Mouse (Mus musculus) C2C12 (cell line): ENCODE data around the gene E2f4. TPM values are rescaled to one million over a fixed set of nuclear protein-coding genes. Genes with fewer than 3 reads are reported as not detected.
A peak's percentile ranks its signal among the peaks of the same experiment; 100 is the strongest.

ENCODE experiments used
- H3K27me3 ChIP-seq: one replicate; pipeline ENCODE4 v1.6.1; 2011; ENCODE audit not compliant: control insufficient read depth, insufficient read depth, insufficient read length
- H3K36me3 ChIP-seq: one replicate; pipeline ENCODE4 v1.6.1; 2011; ENCODE audit not compliant: control insufficient read depth, insufficient read depth
- H3K4me3 ChIP-seq: one replicate; pipeline ENCODE4 v1.5.1; 2011; ENCODE audit warnings: mild to moderate bottlenecking, control low read depth; ENCODE audit not compliant: poor library complexity, insufficient read depth, severe bottlenecking
- H3K79me2 ChIP-seq: one replicate; pipeline ENCODE4 v1.6.1; 2011; ENCODE audit not compliant: control insufficient read depth, insufficient read depth
- H3K79me3 ChIP-seq: one replicate; pipeline ENCODE4 v1.6.1; 2011; ENCODE audit warnings: low read depth, control low read depth
- H3ac ChIP-seq: one replicate; pipeline ENCODE3; 2011; ENCODE audit warnings: low read depth; ENCODE audit not compliant: control insufficient read depth, insufficient read length
- CEBPB ChIP-seq: IDR thresholded peaks from one replicate; pipeline ENCODE4 v1.6.1; 2011; ENCODE audit warnings: low read depth, mild to moderate bottlenecking, control low read depth, moderate library complexity
- CTCF ChIP-seq: IDR thresholded peaks from one replicate; pipeline ENCODE4 v1.5.1; 2011; ENCODE audit not compliant: control insufficient read depth, insufficient read depth, insufficient read length
- FOSL1 ChIP-seq: IDR thresholded peaks from one replicate; pipeline ENCODE4 v1.8.0; 2011; ENCODE audit warnings: mild to moderate bottlenecking, low read length; ENCODE audit not compliant: poor library complexity, insufficient read depth, severe bottlenecking
- MAX ChIP-seq: IDR thresholded peaks from one replicate; pipeline ENCODE4 v1.6.1; 2011; ENCODE audit warnings: mild to moderate bottlenecking, control low read depth
- MYOD1 ChIP-seq: IDR thresholded peaks from one replicate; pipeline ENCODE4 v1.6.1; 2011; ENCODE audit warnings: low read depth; ENCODE audit not compliant: control insufficient read depth, insufficient read length
- MYOG ChIP-seq: IDR thresholded peaks from one replicate; pipeline ENCODE4 v1.6.1; 2011; ENCODE audit not compliant: control insufficient read depth, insufficient read length; ENCODE audit errors: extremely low read depth
- USF1 ChIP-seq: IDR thresholded peaks from one replicate; pipeline ENCODE4 v1.6.1; 2011; ENCODE audit warnings: low read depth, mild to moderate bottlenecking, control low read depth, moderate library complexity
- polyA plus RNA-seq: library from polyadenylated mRNA; unstranded; fragments of >200 nt; fragmentation: generic; extraction: Trizol; gene quantifications from one replicate; pipeline ENCODE4 v1.2.1, GENCODE M21; 2012; ENCODE audit warnings: missing spikeins

E2f4 gene
- polyA plus RNA-seq, 1 experiment, result 59.5 TPM

GRCm38 (mm10) chr8:105325641-105326093, 28.2 kb downstream of the E2f4 start:
- H3K36me3 ChIP-seq, result peaks cover 58% of the 10 kb centered on the region
- TF ChIP-seq USF1, result no peak
- TF ChIP-seq MYOG, result no peak
- no peak for TF ChIP-seq FOSL1
- no peak for TF ChIP-seq CEBPB
- TF ChIP-seq CTCF, result no peak
- no peak for TF ChIP-seq MAX
- TF ChIP-seq MYOD1, result no peak
- no peaks in the 10 kb centered on the region for H3K27me3 ChIP-seq
- peaks cover 46% of the 10 kb centered on the region for H3K79me2 ChIP-seq
- peak overlapping the region; percentile 98 for H3K4me3 ChIP-seq
- H3ac ChIP-seq, result peak overlapping the region; percentile 71
- peaks cover 20% of the 10 kb centered on the region for H3K79me3 ChIP-seq

GRCm38 (mm10) chr8:105326141-105326672, 28.7 kb downstream of the E2f4 start, which contains the start of the genes Lrrc29 and Tmem208:
TSS of gene Lrrc29 (minus strand) at chr8:105326278.
TSS of gene Tmem208 (plus strand) at chr8:105326354.
- Histone ChIP-seq H3K27me3 (no peaks in the 10 kb centered on the region), H3K79me3 (peaks cover 20% of the 10 kb centered on the region), H3K4me3 (peak within 1 kb of the TSS; percentile 98), H3K36me3 (peaks cover 63% of the 10 kb centered on the region), H3K79me2 (peaks cover 46% of the 10 kb centered on the region), H3ac (peak within 1 kb of the TSS; percentile 71)
- peak; percentile 92 for TF ChIP-seq MAX
- no peak for TF ChIP-seq MYOD1
- TF ChIP-seq CTCF, result peak; percentile 61
- TF ChIP-seq CEBPB, result peak; percentile 24

GRCm38 (mm10) chr8:105326968-105327367, 29.5 kb downstream of the E2f4 start:
- H3K79me2 ChIP-seq, result peaks cover 46% of the 10 kb centered on the region
- no peaks in the 10 kb centered on the region for H3K27me3 ChIP-seq
- peak overlapping the region; percentile 70 for H3ac ChIP-seq
- peak overlapping the region; percentile 98 for H3K4me3 ChIP-seq
- peaks cover 20% of the 10 kb centered on the region for H3K79me3 ChIP-seq
- H3K36me3 ChIP-seq, result peaks cover 63% of the 10 kb centered on the region
- no peak for TF ChIP-seq MYOD1

GRCm38 (mm10) chr8:105330325-105330724, 32.9 kb downstream of the E2f4 start:
- H3K79me2 ChIP-seq, result peaks cover 38% of the 10 kb centered on the region
- peaks cover 18% of the 10 kb centered on the region for H3K79me3 ChIP-seq
- TF ChIP-seq MAX (no peak), CEBPB (no peak), MYOD1 (no peak), MYOG (no peak), CTCF (no peak), FOSL1 (no peak), USF1 (no peak)
- H3ac ChIP-seq, result no peak overlapping the region
- H3K27me3 ChIP-seq, result no peaks in the 10 kb centered on the region
- no peak overlapping the region for H3K4me3 ChIP-seq
- peaks cover 75% of the 10 kb centered on the region for H3K36me3 ChIP-seq

- Histone ChIP-seq H3ac (no peak overlapping the region), H3K79me3 (peaks cover 15% of the 10 kb centered on the region), H3K79me2 (peaks cover 29% of the 10 kb centered on the region), H3K36me3 (peaks cover 87% of the 10 kb centered on the region), H3K27me3 (no peaks in the 10 kb centered on the region), H3K4me3 (no peak overlapping the region)
- TF ChIP-seq CTCF (no peak), MAX (no peak), CEBPB (no peak)
Observed at GRCm38 (mm10) chr8:105331469-105331868, 34.0 kb downstream of the E2f4 start.

- H3K79me2 ChIP-seq, result peaks cover 24% of the 10 kb centered on the region
- peaks cover 91% of the 10 kb centered on the region for H3K36me3 ChIP-seq
- no peak for TF ChIP-seq MAX
- H3K27me3 ChIP-seq, result no peaks in the 10 kb centered on the region
- no peak overlapping the region for H3ac ChIP-seq
- H3K4me3 ChIP-seq, result no peak overlapping the region
- H3K79me3 ChIP-seq, result peaks cover 11% of the 10 kb centered on the region
Observed at GRCm38 (mm10) chr8:105331931-105332330, 34.5 kb downstream of the E2f4 start.

- TF ChIP-seq FOSL1, result no peak
- no peak for TF ChIP-seq MAX
- TF ChIP-seq USF1, result no peak
- TF ChIP-seq CEBPB, result no peak
- TF ChIP-seq CTCF, result no peak
- TF ChIP-seq MYOG, result no peak
- TF ChIP-seq MYOD1, result no peak
- Histone ChIP-seq H3K79me2 (peaks cover 19% of the 10 kb centered on the region), H3K36me3 (peaks cover 97% of the 10 kb centered on the region)
Observed at GRCm38 (mm10) chr8:105332523-105332922, 35.1 kb downstream of the E2f4 start.

More at GRCm38 (mm10) chr8:105332523-105332922, 35.1 kb downstream of the E2f4 start:
- Histone ChIP-seq H3K27me3 (no peaks in the 10 kb centered on the region), H3ac (no peak overlapping the region), H3K4me3 (no peak overlapping the region), H3K79me3 (peaks cover 5% of the 10 kb centered on the region)
